Mouse (Mus musculus): ENCODE data around the gene Klhdc3. TPM values are rescaled to one million over a fixed set of nuclear protein-coding genes. Genes with fewer than 3 reads are reported as not detected.

Gene Klhdc3
- total RNA-seq, 2 experiments from 2014 or later = 153 to 160 TPM

GRCm38 (mm10) chr17:46661981-46662380 is 18.7 kb downstream of the Klhdc3 start:
- DNase-seq (ENCODE audit: low spot score in 2 of 2) = no peak

- no peak for DNase-seq (ENCODE audit: low spot score in 2 of 2)
These were observed 19.4 kb downstream of the Klhdc3 start for GRCm38 (mm10) chr17:46661351-46661750.

- DNase-seq (ENCODE audit: low spot score in 2 of 2) = no peak
These were observed 24.7 kb downstream of the Klhdc3 start for GRCm38 (mm10) chr17:46656054-46656453.

GRCm38 (mm10) chr17:46651755-46652547 is 28.8 kb downstream of the Klhdc3 start:
- DNase-seq (ENCODE audit: low spot score in 2 of 2) = no peak

- DNase-seq (ENCODE audit: low spot score in 2 of 2) = no peak
These were observed 29.4 kb downstream of the Klhdc3 start for GRCm38 (mm10) chr17:46651292-46651691.

- peak; percentile 88 to 94 for DNase-seq (ENCODE audit: low spot score in 2 of 2)
These were observed 30.3 kb downstream of the Klhdc3 start, which contains the start of gene Cul7 for GRCm38 (mm10) chr17:46650232-46651031. Gene Cul7, plus strand, starts transcription at chr17:46650337.

GRCm38 (mm10) chr17:46649811-46650210 is 30.9 kb downstream of the Klhdc3 start:
- DNase-seq (ENCODE audit: low spot score in 2 of 2) = peak in 1 of 2 experiments; percentile 37

- no peak for DNase-seq (ENCODE audit: low spot score in 2 of 2)
These were observed 32.3 kb downstream of the Klhdc3 start for GRCm38 (mm10) chr17:46648436-46648835.

GRCm38 (mm10) chr17:46647279-46647678 is 33.4 kb downstream of the Klhdc3 start:
- DNase-seq (ENCODE audit: low spot score in 2 of 2) = no peak

- no peak for DNase-seq (ENCODE audit: low spot score in 2 of 2)
These were observed 34.4 kb downstream of the Klhdc3 start for GRCm38 (mm10) chr17:46646322-46646662.

GRCm38 (mm10) chr17:46645561-46646321 is 35.0 kb downstream of the Klhdc3 start, which contains the start of the genes Klc4 and Mrpl2:
Gene Klc4, minus strand, starts transcription at chr17:46646022.
Gene Mrpl2, plus strand, starts transcription at chr17:46646229.
- DNase-seq (ENCODE audit: low spot score in 2 of 2) = peak; percentile 99 to 100

GRCm38 (mm10) chr17:46644916-46645475 is 35.7 kb downstream of the Klhdc3 start:
- DNase-seq (ENCODE audit: low spot score in 2 of 2) = peak in 1 of 2 experiments; percentile 47

- no peak for DNase-seq (ENCODE audit: low spot score in 2 of 2)
These were observed 36.4 kb downstream of the Klhdc3 start for GRCm38 (mm10) chr17:46644152-46644805.

GRCm38 (mm10) chr17:46642060-46642459 is 38.7 kb downstream of the Klhdc3 start:
- no peak for DNase-seq (ENCODE audit: low spot score in 2 of 2)

GRCm38 (mm10) chr17:46639929-46640328 is 40.8 kb downstream of the Klhdc3 start:
- no peak for DNase-seq (ENCODE audit: low spot score in 2 of 2)

- DNase-seq (ENCODE audit: low spot score in 2 of 2) = peak; percentile 80 to 84
These were observed 43.7 kb downstream of the Klhdc3 start for GRCm38 (mm10) chr17:46636831-46637523.

GRCm38 (mm10) chr17:46629685-46630441 is 50.9 kb downstream of the Klhdc3 start:
- no peak for DNase-seq (ENCODE audit: low spot score in 2 of 2)

GRCm38 (mm10) chr17:46628791-46629684 is 51.7 kb downstream of the Klhdc3 start, which contains the start of gene Ptk7:
Gene Ptk7, minus strand, starts transcription at chr17:46629504.
- DNase-seq (ENCODE audit: low spot score in 2 of 2) = peak; percentile 82 to 90
